Mouse (Mus musculus) forebrain, postnatal 0 days (tissue): Measurements from ENCODE around the gene Tmtc2. TPM values are rescaled to one million over a fixed set of nuclear protein-coding genes. Genes with fewer than 3 reads are reported as not detected.
A peak's percentile ranks its signal among the peaks of the same experiment; 100 is the strongest.

Experiments
- ATAC-seq: fragments of 200-750 bp; cut with Nextera tagmentation; 2 replicates; pipeline ENCODE4 v1.8.0; 2017; ENCODE audit warnings: mild to moderate bottlenecking, moderate library complexity
- DNase-seq: peaks from one replicate; pipeline ENCODE4 v3.0.0-alpha.2; 2015
- H3K27ac ChIP-seq: fragments of 300-500 bp; sonication (generic); 2 replicates; pipeline ENCODE4 v1.5.1; 2014; ENCODE audit warnings: low read depth, mild to moderate bottlenecking, antibody characterized with exemption, low read length, moderate library complexity, mixed read lengths
- H3K27me3 ChIP-seq: fragments of 300-500 bp; sonication (generic); 2 replicates; pipeline ENCODE4 v1.6.1; 2014; ENCODE audit warnings: mild to moderate bottlenecking, low read length, mixed read lengths; ENCODE audit not compliant: insufficient read depth
- H3K36me3 ChIP-seq: fragments of 300-500 bp; sonication (generic); 2 replicates; pipeline ENCODE4 v1.6.1; 2014; ENCODE audit warnings: mild to moderate bottlenecking, moderate library complexity; ENCODE audit not compliant: insufficient read depth
- H3K4me1 ChIP-seq: fragments of 300-500 bp; sonication (generic); 2 replicates; pipeline ENCODE4 v1.6.1; 2014; ENCODE audit warnings: antibody characterized with exemption; ENCODE audit not compliant: insufficient read depth
- H3K4me2 ChIP-seq: fragments of 300-500 bp; sonication (generic); 2 replicates; pipeline ENCODE4 v1.6.1; 2014; ENCODE audit warnings: low read depth, mild to moderate bottlenecking, moderate library complexity
- H3K4me3 ChIP-seq: fragments of 300-500 bp; sonication (generic); 2 replicates; pipeline ENCODE4 v1.5.1; 2014; ENCODE audit warnings: low read depth, low read length, mixed read lengths
- H3K9ac ChIP-seq: fragments of 300-500 bp; sonication (generic); 2 replicates; pipeline ENCODE4 v1.6.1; 2014; ENCODE audit warnings: mild to moderate bottlenecking
- H3K9me3 ChIP-seq: fragments of 300-500 bp; sonication (generic); 2 replicates; pipeline ENCODE4 v1.6.1; 2016; ENCODE audit warnings: low read length
- CTCF ChIP-seq: sonication (generic); IDR thresholded peaks from 2 replicates; pipeline ENCODE4 v1.5.1; 2016; ENCODE audit warnings: antibody characterized with exemption, control low read depth, low read depth
- WGBS: fragments of 180-500 bp; shearing (Covaris S2); extraction: QIAGEN DNeasy Blood & Tissue Kit; methylation state at CpG from one replicate; pipeline ENCODE4 v1.1.7; 2014; 5-methylcytosine and 5-hydroxymethylcytosine counted together
- polyA plus RNA-seq: library from polyadenylated mRNA; unstranded; fragments of >200 nt; fragmentation: Nextera tagmentation; extraction: Ambion mirVana; gene quantifications from 2 replicates; pipeline ENCODE4 v1.2.1, GENCODE M21; 2015
- total RNA-seq: library from RNA; depleted of rRNA; stranded (reverse); fragments of >200 nt; gene quantifications from 2 replicates; pipeline ENCODE4 v1.2.3, GENCODE M21; 2014

Gene Tmtc2
- total and polyA plus RNA-seq, 2 experiments from 2014 or later: 4.6 to 11.1 TPM

GRCm38 (mm10) chr10:105513777-105514322 is 60.4 kb downstream of the Tmtc2 start:
- no peaks in the 10 kb centered on the region for H3K4me1 ChIP-seq
- no peaks in the 10 kb centered on the region for H3K27me3 ChIP-seq
- ATAC-seq (no peak), DNase-seq (no peak)
- no peak overlapping the region for H3K27ac ChIP-seq
- H3K4me3 ChIP-seq: no peak overlapping the region
- WGBS: 78% methylated on average over 7 of the region's 7 CpGs
- H3K4me2 ChIP-seq: no peak overlapping the region
- H3K36me3 ChIP-seq: no peaks in the 10 kb centered on the region
- H3K9me3 ChIP-seq: no peaks in the 10 kb centered on the region
- no peak for TF ChIP-seq CTCF
- no peak overlapping the region for H3K9ac ChIP-seq

DNA sequence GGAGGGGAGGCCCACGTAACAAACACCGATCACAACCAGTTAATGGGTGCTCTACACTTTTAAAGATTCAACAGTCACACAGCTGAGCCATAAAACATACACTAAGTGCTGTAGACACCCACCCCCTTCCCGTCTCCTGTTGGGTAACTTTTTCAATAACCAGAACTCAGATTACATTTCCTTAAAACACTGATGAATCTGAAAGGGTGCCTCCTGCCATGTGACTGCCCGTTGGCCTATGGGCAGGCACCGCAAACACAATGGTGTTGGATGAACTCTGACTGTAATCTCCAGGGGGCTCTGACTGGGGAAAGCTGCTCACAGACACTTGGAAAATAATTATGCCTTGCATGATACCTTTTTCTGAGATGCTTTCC is 64.4 kb downstream of the Tmtc2 start:
- TF ChIP-seq CTCF: no peak
- Histone ChIP-seq H3K9me3 (no peaks in the 10 kb centered on the region), H3K9ac (no peak overlapping the region), H3K4me1 (no peaks in the 10 kb centered on the region), H3K4me3 (no peak overlapping the region), H3K27me3 (no peaks in the 10 kb centered on the region), H3K27ac (no peak overlapping the region), H3K36me3 (peaks cover 7% of the 10 kb centered on the region; the same call in 1 of the 2 replicates), H3K4me2 (peak overlapping the region; percentile 15)
- DNase-seq (no peak), ATAC-seq (peak; percentile 38; the same call in 1 of the 2 replicates)
- 22% methylated on average over 5 of the region's 5 CpGs for WGBS

GRCm38 (mm10) chr10:105509146-105509895 is 64.9 kb downstream of the Tmtc2 start:
- no peaks in the 10 kb centered on the region for H3K4me1 ChIP-seq
- H3K9me3 ChIP-seq: no peaks in the 10 kb centered on the region
- 31% methylated on average over 12 of the region's 12 CpGs for WGBS
- no peak overlapping the region for H3K4me3 ChIP-seq
- H3K27ac ChIP-seq: no peak overlapping the region
- H3K36me3 ChIP-seq: peaks cover 7% of the 10 kb centered on the region; the same call in 1 of the 2 replicates
- DNase-seq (no peak), ATAC-seq (no peak; the same call in 1 of the 2 replicates)
- peak overlapping the region; percentile 15 for H3K4me2 ChIP-seq
- no peaks in the 10 kb centered on the region for H3K27me3 ChIP-seq
- H3K9ac ChIP-seq: no peak overlapping the region
- TF ChIP-seq CTCF: no peak

DNA sequence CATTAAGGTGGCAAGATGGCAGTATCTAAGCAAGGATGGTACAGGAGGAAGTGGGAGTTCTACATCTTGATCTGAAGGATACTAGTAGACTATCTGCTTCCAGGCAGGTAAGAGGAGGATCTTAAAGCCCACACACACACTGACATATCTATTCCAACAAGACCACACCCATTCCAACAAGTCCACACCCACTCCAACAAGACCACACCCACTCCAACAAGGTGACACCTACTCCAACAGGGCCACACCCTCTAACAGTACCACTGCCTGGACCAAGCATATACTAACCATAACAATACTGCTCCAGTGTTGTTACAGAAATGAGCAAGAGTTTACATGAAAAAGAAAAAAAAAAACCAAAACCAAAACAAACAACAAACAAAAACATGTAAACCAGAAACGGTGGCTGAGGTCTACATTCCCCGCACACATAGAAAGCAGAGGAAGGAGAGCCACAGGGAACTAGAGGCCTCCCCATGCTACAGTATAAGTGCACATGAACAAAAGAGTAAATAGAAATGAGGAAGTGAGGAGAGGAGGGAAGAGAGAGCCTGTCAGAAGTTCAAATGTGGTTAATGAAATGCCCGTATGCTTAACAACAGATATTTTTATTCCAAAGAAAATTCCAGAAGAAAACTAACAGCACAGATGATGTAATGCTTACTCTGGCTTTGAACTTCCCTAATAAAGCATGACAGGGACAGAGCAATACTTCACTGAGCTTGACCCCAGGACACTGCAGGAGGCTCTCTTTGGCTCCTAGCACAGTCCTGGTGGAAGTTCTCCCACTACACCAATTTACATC is 66.1 kb downstream of the Tmtc2 start:
- ATAC-seq (no peak), DNase-seq (no peak)
- WGBS: 69% methylated on average over 3 of the region's 3 CpGs
- Histone ChIP-seq H3K4me3 (no peak overlapping the region), H3K27me3 (no peaks in the 10 kb centered on the region), H3K9ac (no peak overlapping the region), H3K36me3 (peaks cover 7% of the 10 kb centered on the region; the same call in 1 of the 2 replicates), H3K9me3 (no peaks in the 10 kb centered on the region), H3K4me2 (no peak overlapping the region), H3K4me1 (no peaks in the 10 kb centered on the region), H3K27ac (no peak overlapping the region)
- TF ChIP-seq CTCF: no peak

DNA sequence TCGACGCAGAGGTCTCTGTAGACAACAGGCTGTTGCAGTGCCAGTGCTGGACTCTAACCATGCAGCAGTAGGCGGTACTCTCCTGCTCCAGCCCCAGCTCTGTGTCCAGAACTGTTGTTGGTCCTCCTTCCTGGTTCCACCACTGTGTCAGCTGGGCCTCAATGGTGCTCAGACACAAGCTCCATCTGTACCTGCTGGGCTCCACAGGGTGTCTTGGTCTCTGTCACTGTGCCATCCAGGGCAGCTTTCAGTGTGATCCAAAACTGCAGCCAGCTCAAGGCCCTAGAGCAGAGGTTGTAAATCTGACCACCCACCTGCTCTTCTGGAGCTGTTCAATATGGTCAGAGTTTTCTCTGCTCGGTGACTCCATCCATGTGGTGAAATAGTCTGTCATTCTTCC is 68.2 kb downstream of the Tmtc2 start:
- H3K27me3 ChIP-seq: no peaks in the 10 kb centered on the region
- no peak overlapping the region for H3K4me2 ChIP-seq
- no peaks in the 10 kb centered on the region for H3K9me3 ChIP-seq
- H3K27ac ChIP-seq: no peak overlapping the region
- H3K4me3 ChIP-seq: no peak overlapping the region
- no peak for ATAC-seq
- H3K9ac ChIP-seq: no peak overlapping the region
- WGBS: 91% methylated on average over 4 of the region's 4 CpGs
- no peaks in the 10 kb centered on the region for H3K4me1 ChIP-seq
- H3K36me3 ChIP-seq: peaks cover 7% of the 10 kb centered on the region; the same call in 1 of the 2 replicates
- TF ChIP-seq CTCF: no peak
- DNase-seq: no peak

DNA sequence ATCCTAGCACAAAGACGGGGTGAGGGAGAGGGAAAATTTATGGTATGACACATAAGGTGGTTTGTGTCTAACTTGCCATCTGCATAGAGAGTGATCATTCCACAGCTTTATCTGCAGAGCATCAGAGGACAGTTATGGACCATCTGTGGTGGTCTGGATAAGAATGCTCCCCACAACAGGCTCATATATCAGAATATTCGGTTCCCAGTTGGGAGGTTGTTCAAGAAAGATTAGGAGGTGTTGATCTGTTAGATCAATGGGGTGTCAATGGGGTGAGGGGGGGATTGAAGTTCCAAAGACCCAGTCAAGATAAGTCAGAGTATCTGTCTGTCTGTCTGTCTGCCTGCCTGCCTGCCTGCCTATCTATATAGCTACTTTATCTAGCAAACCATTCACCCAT is 69.8 kb downstream of the Tmtc2 start:
- H3K4me1 ChIP-seq: no peaks in the 10 kb centered on the region

More for the DNA sequence above, 69.8 kb downstream of the Tmtc2 start:
- no peak overlapping the region for H3K27ac ChIP-seq
- H3K4me3 ChIP-seq: no peak overlapping the region
- WGBS: 91% methylated on average over 2 of the region's 2 CpGs
- peaks cover 7% of the 10 kb centered on the region; the same call in 1 of the 2 replicates for H3K36me3 ChIP-seq
- no peak for ATAC-seq
- no peaks in the 10 kb centered on the region for H3K27me3 ChIP-seq
- no peak overlapping the region for H3K9ac ChIP-seq
- no peak overlapping the region for H3K4me2 ChIP-seq
- no peak for DNase-seq
- TF ChIP-seq CTCF: no peak
- no peaks in the 10 kb centered on the region for H3K9me3 ChIP-seq
